16 mouse cellular contexts compared by ENCODE assay signal in the genomic region with DNA sequence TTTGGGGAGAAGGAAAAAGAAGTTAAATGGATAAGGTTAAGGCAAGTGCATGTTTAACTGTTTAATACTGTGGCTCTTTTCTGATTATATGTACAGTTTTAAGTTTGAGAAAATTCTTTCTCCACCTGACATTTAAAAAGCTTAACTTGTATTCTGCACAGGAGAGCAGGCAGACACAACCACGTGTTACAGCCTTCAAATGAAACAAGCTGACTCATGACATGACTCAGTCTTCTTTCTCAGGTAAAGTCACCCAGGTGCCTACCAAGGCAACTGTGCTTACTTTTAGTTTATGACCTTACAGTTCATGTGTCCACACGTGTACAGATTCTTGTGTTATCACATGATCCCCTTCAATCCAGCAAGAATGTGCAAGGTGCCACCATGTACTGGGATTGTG.
"Had no signal": no experiment of that assay in that cellular context is flagged by ENCODE, and none has a peak within 500 bp of the region (broad histone marks: within the 10 kb centered on the region; RNA-seq: fewer than 3 reads in every experiment).

No protein-coding gene starts in this region.

- H3K4me1 ChIP-seq: neural tube, embryonic 13.5 days; neural tube, embryonic 15.5 days; stomach, embryonic 15.5 days had no signal

- H3K27ac ChIP-seq: neural tube, embryonic 13.5 days; neural tube, embryonic 15.5 days; stomach, embryonic 15.5 days; stomach, postnatal 0 days had no signal

- H3K4me2 ChIP-seq: neural tube, embryonic 13.5 days; neural tube, embryonic 15.5 days; stomach, embryonic 15.5 days had no signal

- H3K9ac ChIP-seq: neural tube, embryonic 13.5 days; neural tube, embryonic 15.5 days; stomach, embryonic 15.5 days had no signal

- DNase-seq: retina, postnatal 1 day; right cerebral cortex, adult 18-20 months; right cerebral cortex, postnatal 14 days; right cerebral cortex, postnatal 25 days; right cerebral cortex, postnatal 4 days; spleen, adult 18-20 months; thymus, adult 18-20 months; thymus, adult 2 months; thymus, postnatal 14 days; thymus, postnatal 25 days; thymus, postnatal 36 days; thymus, postnatal 4 days had no signal

- H3K27me3 ChIP-seq: neural tube, embryonic 13.5 days; neural tube, embryonic 15.5 days; stomach, embryonic 15.5 days had no signal

- H3K9me3 ChIP-seq: neural tube, embryonic 13.5 days; neural tube, embryonic 15.5 days; stomach, embryonic 15.5 days had no signal

- H3K36me3 ChIP-seq: neural tube, embryonic 13.5 days; stomach, embryonic 15.5 days had no signal

- H3K4me3 ChIP-seq: neural tube, embryonic 13.5 days; neural tube, embryonic 15.5 days; stomach, embryonic 15.5 days had no signal
